Mouse (Mus musculus) frontal cortex, postnatal 36 days (tissue): Measurements from ENCODE around the gene Cavin3.
"Not testable (repeated sequence)": the region's sequence is repeated elsewhere in the genome, so short reads cannot be mapped to it uniquely, and the experiment has no call there.

Experiments used
- DNase-seq, 2 experiments: peaks; one replicate each; pipeline ENCODE4 v3.0.0; 2022; ENCODE audit warnings: low spot score in 2 of 2

Gene Cavin3

GRCm38 (mm10) chr7:105480561-105481504 lies 1.3 kb downstream of the Cavin3 start:
- no peak for DNase-seq

- DNase-seq: no peak
These were observed 2.0 kb downstream of the Cavin3 start for GRCm38 (mm10) chr7:105480081-105480480.

- DNase-seq: no peak
These were observed 2.9 kb downstream of the Cavin3 start for GRCm38 (mm10) chr7:105479232-105479631.

- no peak for DNase-seq
These were observed 3.8 kb downstream of the Cavin3 start for GRCm38 (mm10) chr7:105478344-105478743.

GRCm38 (mm10) chr7:105477841-105478240 lies 4.3 kb downstream of the Cavin3 start:
- peak; percentile 35 to 68 for DNase-seq

- DNase-seq: no peak
These were observed 4.7 kb downstream of the Cavin3 start for GRCm38 (mm10) chr7:105477433-105477700.

GRCm38 (mm10) chr7:105476683-105477432 lies 5.2 kb downstream of the Cavin3 start:
- no peak for DNase-seq

GRCm38 (mm10) chr7:105475396-105475949 lies 6.6 kb downstream of the Cavin3 start:
- no peak for DNase-seq

- no peak for DNase-seq
These were observed 7.3 kb downstream of the Cavin3 start for GRCm38 (mm10) chr7:105474771-105475315.

- DNase-seq: no peak
These were observed 9.5 kb downstream of the Cavin3 start for GRCm38 (mm10) chr7:105472607-105473006.

GRCm38 (mm10) chr7:105465505-105465904 lies 16.6 kb downstream of the Cavin3 start:
- peak; percentile 64 to 88 for DNase-seq

- DNase-seq: no peak
These were observed 23.6 kb downstream of the Cavin3 start for GRCm38 (mm10) chr7:105458546-105458945.

GRCm38 (mm10) chr7:105453345-105453744 lies 28.8 kb downstream of the Cavin3 start:
- not testable (repeated sequence) for DNase-seq

- DNase-seq: no peak
These were observed 37.0 kb downstream of the Cavin3 start for GRCm38 (mm10) chr7:105445076-105445475.

GRCm38 (mm10) chr7:105441426-105441825 lies 40.7 kb downstream of the Cavin3 start:
- no peak for DNase-seq

- peak in 1 of 2 experiments; percentile 72 for DNase-seq
These were observed 43.9 kb downstream of the Cavin3 start for GRCm38 (mm10) chr7:105437979-105438772.

GRCm38 (mm10) chr7:105434798-105435197 lies 47.3 kb downstream of the Cavin3 start:
- no peak for DNase-seq

- DNase-seq: no peak
These were observed 48.2 kb downstream of the Cavin3 start for GRCm38 (mm10) chr7:105433859-105434258.

- no peak for DNase-seq
These were observed 50.0 kb downstream of the Cavin3 start for GRCm38 (mm10) chr7:105432058-105432457.
